Mouse (Mus musculus) CH12.LX (cell line): ENCODE data around the gene Prkcsh. TPM values are rescaled to one million over a fixed set of nuclear protein-coding genes. Genes with fewer than 3 reads are reported as not detected.

Experiments used
- DNase-seq: peaks from one replicate; pipeline ENCODE4 v3.0.0-alpha.2; 2013; ENCODE audit errors: extremely low read depth
- H3K27ac ChIP-seq: 2 replicates; pipeline ENCODE4 v1.5.1; 2012; ENCODE audit warnings: low read depth, mild to moderate bottlenecking, control low read depth, moderate library complexity; ENCODE audit not compliant: insufficient read depth
- H3K27me3 ChIP-seq: replicated peaks from 2 replicates; pipeline ENCODE3; 2012; ENCODE audit warnings: inconsistent platforms
- H3K36me3 ChIP-seq, 2 experiments: replicated peaks in 1 of 2; 2 replicates each; pipeline versions ENCODE3 to v1.6.1; 2012; ENCODE audit warnings: inconsistent platforms in 1 of 2, low read length in 1 of 2, mild to moderate bottlenecking in 1 of 2, mixed read lengths in 1 of 2, moderate library complexity in 1 of 2; ENCODE audit not compliant: control insufficient read depth in 1 of 2, insufficient read depth in 1 of 2
- H3K4me1 ChIP-seq, 2 experiments: 2 replicates each; pipeline ENCODE4 v1.6.1; 2012; ENCODE audit warnings: inconsistent platforms in 1 of 2, moderate library complexity in 1 of 2; ENCODE audit not compliant: insufficient read depth in 2 of 2, control insufficient read depth in 1 of 2
- H3K4me2 ChIP-seq: 2 replicates; pipeline ENCODE4 v1.6.1; 2012; ENCODE audit warnings: low read depth, mild to moderate bottlenecking, control low read depth; ENCODE audit not compliant: poor library complexity, insufficient read depth, severe bottlenecking
- H3K4me3 ChIP-seq, 3 experiments: fragments of 150-350 bp in 1 of 3; sonication (generic) in 1 of 3; replicated peaks in 1 of 3; 2 replicates each; pipeline versions ENCODE3 to v1.5.1; 2011 to 2012; ENCODE audit warnings: low read depth in 2 of 3, low read length in 2 of 3, mild to moderate bottlenecking in 2 of 3, moderate library complexity in 2 of 3, control low read depth in 1 of 3, improper control_type of control experiment in 1 of 3, inconsistent platforms in 1 of 3, mixed read lengths in 1 of 3; ENCODE audit not compliant: poor library complexity in 1 of 3
- H3K79me2 ChIP-seq: replicated peaks from 2 replicates; pipeline ENCODE4 v1.6.1; 2012; ENCODE audit warnings: mild to moderate bottlenecking, moderate library complexity; ENCODE audit not compliant: control insufficient read depth, poor library complexity, insufficient read depth, severe bottlenecking; ENCODE audit errors: extremely low read depth
- H3K9ac ChIP-seq: 2 replicates; pipeline ENCODE4 v1.6.1; 2012; ENCODE audit warnings: low read depth, mild to moderate bottlenecking, control low read depth, moderate library complexity; ENCODE audit not compliant: insufficient read depth
- H3K9me3 ChIP-seq: replicated peaks from 2 replicates; pipeline ENCODE3; 2012; ENCODE audit warnings: low read length, inconsistent platforms, mixed read lengths
- BHLHE40 ChIP-seq: IDR thresholded peaks from 2 replicates; pipeline ENCODE4 v1.6.1; 2011; ENCODE audit warnings: mild to moderate bottlenecking, low read depth, low read length, improper control_type of control experiment
- CHD1 ChIP-seq: IDR thresholded peaks from 2 replicates; pipeline ENCODE4 v1.6.1; 2012; ENCODE audit warnings: low read depth, low read length, improper control_type of control experiment, inconsistent platforms
- CTCF ChIP-seq, 2 experiments: IDR thresholded peaks in 1 of 2; conservative IDR thresholded peaks in 1 of 2; 2 replicates each; pipeline ENCODE4 v1.5.1; 2011 to 2012; ENCODE audit warnings: low read depth in 2 of 2, low read length in 2 of 2, improper control_type of control experiment in 1 of 2, inconsistent platforms in 1 of 2, mild to moderate bottlenecking in 1 of 2, moderate library complexity in 1 of 2
- E2F4 ChIP-seq: IDR thresholded peaks from 2 replicates; pipeline ENCODE4 v1.6.1; 2011; ENCODE audit warnings: low read depth, low read length, improper control_type of control experiment; ENCODE audit not compliant: insufficient replicate concordance
- ELF1 ChIP-seq: IDR thresholded peaks from 2 replicates; pipeline ENCODE4 v1.6.1; 2014; ENCODE audit warnings: low read depth, mild to moderate bottlenecking, inconsistent platforms, low read length, improper control_type of control experiment
- EP300 ChIP-seq: IDR thresholded peaks from 2 replicates; pipeline ENCODE4 v1.6.1; 2011; ENCODE audit warnings: low read length, improper control_type of control experiment
- ETS1 ChIP-seq: conservative IDR thresholded peaks from 2 replicates; pipeline ENCODE4 v1.6.1; 2012; ENCODE audit warnings: low read depth, mild to moderate bottlenecking, inconsistent platforms, low read length, improper control_type of control experiment, moderate library complexity
- GABPA ChIP-seq: IDR thresholded peaks from 2 replicates; pipeline ENCODE4 v1.6.1; 2012; ENCODE audit warnings: low read depth, low read length, improper control_type of control experiment, inconsistent platforms; ENCODE audit not compliant: insufficient replicate concordance
- IRF4 ChIP-seq: IDR thresholded peaks from 2 replicates; pipeline ENCODE4 v1.6.1; 2014; ENCODE audit warnings: low read depth, mild to moderate bottlenecking, inconsistent platforms, low read length, improper control_type of control experiment
- JUND ChIP-seq: conservative IDR thresholded peaks from 2 replicates; pipeline ENCODE4 v1.6.1; 2011; ENCODE audit warnings: low read depth, low read length, improper control_type of control experiment
- MEF2A ChIP-seq: IDR thresholded peaks from 2 replicates; pipeline ENCODE4 v1.6.1; 2014; ENCODE audit warnings: low read depth, mild to moderate bottlenecking, inconsistent platforms, low read length, improper control_type of control experiment, borderline replicate concordance
- MYC ChIP-seq: IDR thresholded peaks from 2 replicates; pipeline ENCODE4 v1.6.1; 2011; ENCODE audit warnings: low read depth, mild to moderate bottlenecking, improper control_type of control experiment, low read length
- PAX5 ChIP-seq: IDR thresholded peaks from 2 replicates; pipeline ENCODE4 v1.6.1; 2012; ENCODE audit warnings: low read length, inconsistent platforms, mixed read lengths
- POLR2A ChIP-seq: IDR thresholded peaks from 2 replicates; pipeline ENCODE4 v1.6.1; 2011; ENCODE audit warnings: low read depth, mild to moderate bottlenecking, improper control_type of control experiment, low read length
- POLR2AphosphoS2 ChIP-seq: IDR thresholded peaks from 2 replicates; pipeline ENCODE4 v1.6.1; 2011; ENCODE audit warnings: low read depth, low read length, improper control_type of control experiment
- SIN3A ChIP-seq: IDR thresholded peaks from 2 replicates; pipeline ENCODE4 v1.6.1; 2012; ENCODE audit warnings: low read length, improper control_type of control experiment, inconsistent platforms
- TBP ChIP-seq: conservative IDR thresholded peaks from 2 replicates; pipeline ENCODE4 v1.6.1; 2011; ENCODE audit warnings: low read depth, low read length, improper control_type of control experiment
- UBTF ChIP-seq: IDR thresholded peaks from 2 replicates; pipeline ENCODE4 v1.6.1; 2012; ENCODE audit warnings: low read depth, mild to moderate bottlenecking, inconsistent platforms, low read length, improper control_type of control experiment, moderate library complexity
- USF2 ChIP-seq: conservative IDR thresholded peaks from 2 replicates; pipeline ENCODE4 v1.6.1; 2011; ENCODE audit warnings: low read depth, low read length, improper control_type of control experiment
- ZC3H11A ChIP-seq: IDR thresholded peaks from 2 replicates; pipeline ENCODE4 v1.6.1; 2012; ENCODE audit warnings: low read depth, mild to moderate bottlenecking, inconsistent platforms, low read length, improper control_type of control experiment
- ZKSCAN1 ChIP-seq: IDR thresholded peaks from 2 replicates; pipeline ENCODE4 v1.6.1; 2012; ENCODE audit warnings: low read depth, inconsistent platforms, low read length, improper control_type of control experiment, borderline replicate concordance
- ZMIZ1 ChIP-seq: IDR thresholded peaks from 2 replicates; pipeline ENCODE4 v1.6.1; 2012; ENCODE audit warnings: low read depth, mild to moderate bottlenecking, inconsistent platforms, low read length, improper control_type of control experiment
- ZNF384 ChIP-seq: IDR thresholded peaks from 2 replicates; pipeline ENCODE4 v1.6.1; 2012; ENCODE audit warnings: low read depth, low read length, improper control_type of control experiment, inconsistent platforms
- dilution Hi-C: fragments of 300-500 bp; cut with MboI; formaldehyde crosslinking; loops from 2 replicates; pipeline ENCODE4 v1.14.3; 2020; ENCODE audit warnings: low sequenced_read_pairs; ENCODE audit not compliant: extremely low pct_unique_long_range_greater_than_20kb, extremely low pct_ligation_motif_present
- in situ Hi-C: fragments of 300-500 bp; cut with MboI; formaldehyde crosslinking; loops from 3 replicates; pipeline ENCODE4 v1.14.3; 2019; ENCODE audit warnings: low sequenced_read_pairs, low pct_ligation_motif_present, low pct_unique_long_range_greater_than_20kb, mixed read lengths
- polyA plus RNA-seq: library from polyadenylated mRNA; unstranded; fragments of >175 nt; gene quantifications from 2 replicates; pipeline ENCODE4 v1.2.1, GENCODE M21; 2012; ENCODE audit warnings: low read depth; ENCODE audit not compliant: insufficient read length
- total RNA-seq, 2 experiments: library from RNA; depleted of rRNA; stranded (reverse); fragments of 300-350 nt in 1 of 2; fragments of >200 nt in 1 of 2; gene quantifications; 2 replicates each; pipeline ENCODE4 v1.2.3; 2012 to 2014

The Prkcsh gene
- total and polyA plus RNA-seq, 3 experiments, result 72.1 to 160 (median 148) TPM

- dilution Hi-C loops, result no loop called here
- no peak overlapping the region for H3K27ac ChIP-seq
- no peak overlapping the region for H3K4me3 ChIP-seq
Observed at GRCm38 (mm10) chr9:22041832-22042231, 39.2 kb downstream of the Prkcsh start.

GRCm38 (mm10) chr9:22047329-22047728, 44.7 kb downstream of the Prkcsh start:
- no peak overlapping the region for H3K27ac ChIP-seq
- H3K4me2 ChIP-seq, result no peak overlapping the region
- H3K4me3 ChIP-seq, result no peak overlapping the region
- H3K79me2 ChIP-seq, result no peaks in the 10 kb centered on the region
- H3K9ac ChIP-seq, result no peak overlapping the region
- dilution Hi-C loops, result no loop called here
- H3K9me3 ChIP-seq, result peaks cover 2% of the 10 kb centered on the region
- no peak for DNase-seq
- H3K4me1 ChIP-seq, result no peaks in the 10 kb centered on the region
- no peaks in the 10 kb centered on the region for H3K36me3 ChIP-seq
- in situ Hi-C loops, result no loop called here
- no peaks in the 10 kb centered on the region for H3K27me3 ChIP-seq
- no peak for TF ChIP-seq ELF1
- TF ChIP-seq SIN3A, result no peak
- no peak for TF ChIP-seq POLR2AphosphoS2
- no peak for TF ChIP-seq CTCF (conservative IDR thresholded peaks at IDR 0.05 in 1 of 2, IDR thresholded peaks at IDR 0.05 in 1 of 2; ENCODE audit: low read depth in 2 of 2, low read length in 2 of 2)
- no peak for TF ChIP-seq POLR2A
- no peak for TF ChIP-seq GABPA
- TF ChIP-seq E2F4, result no peak
- no peak for TF ChIP-seq MEF2A
- no peak for TF ChIP-seq ZNF384
- no peak for TF ChIP-seq EP300
- TF ChIP-seq UBTF, result no peak
- no peak for TF ChIP-seq USF2
- no peak for TF ChIP-seq ETS1

More at GRCm38 (mm10) chr9:22041832-22042231, 39.2 kb downstream of the Prkcsh start:
- Histone ChIP-seq H3K36me3 (no peaks in the 10 kb centered on the region), H3K27me3 (peaks cover 1% of the 10 kb centered on the region), H3K9me3 (peaks cover 3% of the 10 kb centered on the region), H3K4me1 (no peaks in the 10 kb centered on the region), H3K9ac (no peak overlapping the region), H3K4me2 (no peak overlapping the region), H3K79me2 (no peaks in the 10 kb centered on the region)
- DNase-seq, result no peak
- in situ Hi-C loops, result no loop called here
- TF ChIP-seq PAX5 (no peak), ZNF384 (no peak)

- in situ Hi-C loops, result no loop called here
Observed at GRCm38 (mm10) chr9:22049315-22049714, 46.7 kb downstream of the Prkcsh start.

More at GRCm38 (mm10) chr9:22049315-22049714, 46.7 kb downstream of the Prkcsh start:
- H3K79me2 ChIP-seq, result no peaks in the 10 kb centered on the region
- no peaks in the 10 kb centered on the region for H3K27me3 ChIP-seq
- no peak overlapping the region for H3K4me2 ChIP-seq
- TF ChIP-seq UBTF, result no peak
- no peak for TF ChIP-seq MYC
- TF ChIP-seq ZKSCAN1, result no peak
- TF ChIP-seq ETS1, result no peak
- TF ChIP-seq BHLHE40, result no peak
- TF ChIP-seq CHD1, result no peak
- no peak for TF ChIP-seq ELF1
- TF ChIP-seq ZMIZ1, result no peak
- no peak for TF ChIP-seq GABPA
- TF ChIP-seq TBP, result no peak
- no peak for TF ChIP-seq IRF4
- TF ChIP-seq ZC3H11A, result no peak
- no peak for TF ChIP-seq JUND
- dilution Hi-C loops, result no loop called here
- H3K9ac ChIP-seq, result no peak overlapping the region
- H3K9me3 ChIP-seq, result peaks cover 2% of the 10 kb centered on the region
- H3K4me3 ChIP-seq, result no peak overlapping the region
- H3K27ac ChIP-seq, result no peak overlapping the region
- no peak for DNase-seq
- H3K4me1 ChIP-seq, result no peaks in the 10 kb centered on the region
- no peaks in the 10 kb centered on the region for H3K36me3 ChIP-seq
